Mouse (Mus musculus) layer of hippocampus, postnatal 25 days (tissue): Measurements from ENCODE around the gene Batf. TPM values are rescaled to one million over a fixed set of nuclear protein-coding genes. Genes with fewer than 3 reads are reported as not detected.

Source experiments
- microRNA-seq, 2 experiments: library from miRNA; unstranded; fragments of <30 nt; microRNA quantifications; one replicate each; pipeline ENCODE4 v1.2.0; 2021
- total RNA-seq, 2 experiments: library from RNA; stranded (reverse); gene quantifications; 2 replicates each; pipeline ENCODE4 v1.2.3; 2021

Batf gene
- total RNA-seq, 2 experiments from 2014 or later: 0.30 to 0.40 TPM

Small RNAs within 50 kb of the gene (microRNA-seq; reads per million reads assigned to microRNA genes)
- 0 reads per million in 2 experiments for gene Gm47285

Other genes with a start within 250 kb of the Batf start
- gene Fos, start 212.8 kb upstream of the Batf start, total RNA-seq: 10 to 100 TPM; 10.7 to 13.9 TPM
- gene Jdp2, start 87.6 kb upstream of the Batf start, total RNA-seq: 10 to 100 TPM; 40.6 to 42.3 TPM
- gene Flvcr2, start 59.9 kb downstream of the Batf start, total RNA-seq: 1 to 10 TPM; 2.5 to 3.0 TPM
- gene Erg28, start 137.9 kb downstream of the Batf start, total RNA-seq: 10 to 100 TPM; 60.5 to 63.5 TPM
- gene Ttll5, start 138.0 kb downstream of the Batf start, total RNA-seq: 10 to 100 TPM; 40.1 to 44.2 TPM